ENCODE assay signal across 19 mouse cellular contexts in the genomic region with DNA sequence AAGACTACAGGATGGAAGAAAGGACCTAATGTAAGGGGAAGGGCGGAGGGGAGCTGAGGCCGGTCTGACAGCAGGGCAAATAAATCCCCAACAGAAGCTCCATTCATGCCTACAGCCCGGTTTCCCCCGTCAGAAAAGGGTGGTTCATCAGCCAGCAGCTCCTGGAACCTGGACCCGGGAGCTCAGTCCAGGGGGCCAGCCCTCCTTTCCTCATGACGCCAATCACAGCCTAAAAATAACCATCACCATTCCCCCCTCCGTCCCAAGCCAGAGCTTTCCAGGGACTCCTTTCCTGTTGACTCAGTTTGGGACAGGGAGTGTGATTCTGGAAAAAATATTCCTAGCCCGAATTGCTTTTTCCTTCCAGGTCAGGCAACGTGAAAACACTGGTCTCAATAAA. TPM values are rescaled to one million over a fixed set of nuclear protein-coding genes. Genes with fewer than 3 reads are reported as not detected.
DNase-seq lines count a peak whose midpoint lies in the region; ATAC-seq and TF ChIP-seq lines count a peak whose summit lies in the region.
"Had no signal": no experiment of that assay in that cellular context is flagged by ENCODE, and none has a peak within 500 bp of the region (broad histone marks: within the 10 kb centered on the region; RNA-seq: fewer than 3 reads in every experiment).

No protein-coding gene starts in this region.

- intact Hi-C loops in heart, adult 2 months (cut with DNase I), result loop anchor here (10.0 kb wide), 1 partner anchor 68 kb away; no protein-coding TSS in a partner anchor

- H3K36me3 ChIP-seq in heart, adult 2 months (ENCODE audit: control insufficient read depth, insufficient read depth, low read length), result no peaks in the 10 kb centered on the region
- no peaks in the 10 kb centered on the region for H3K36me3 ChIP-seq in heart, embryonic 16.5 days (ENCODE audit: control insufficient read depth, insufficient read depth)
- H3K36me3 ChIP-seq in limb, embryonic 12.5 days, result no peaks in the 10 kb centered on the region
- H3K36me3 ChIP-seq in midbrain, embryonic 15.5 days (replicated peaks), result no peaks in the 10 kb centered on the region
- H3K36me3 ChIP-seq in forebrain, embryonic 10.5 days (replicated peaks), result no peaks in the 10 kb centered on the region
- H3K36me3 ChIP-seq: stomach, embryonic 15.5 days had no signal

- H3K27ac ChIP-seq in heart, adult 2 months, result peak overlapping the region; percentile 61
- peak overlapping the region; percentile 30 for H3K27ac ChIP-seq in heart, embryonic 16.5 days (ENCODE audit: low read length)
- peak overlapping the region; percentile 78 for H3K27ac ChIP-seq in limb, embryonic 12.5 days
- no peak overlapping the region for H3K27ac ChIP-seq in midbrain, embryonic 15.5 days
- no peak overlapping the region for H3K27ac ChIP-seq in forebrain, embryonic 10.5 days
- H3K27ac ChIP-seq: hindbrain, embryonic 14.5 days; liver, embryonic 14.5 days; stomach, embryonic 15.5 days had no signal

- peak; percentile 39 for DNase-seq in gastrocnemius, adult 18-20 months (ENCODE audit: low spot score)
- no peak for DNase-seq in gastrocnemius, postnatal 10 days
- peak; percentile 63 to 73 for DNase-seq in heart, adult 2 months
- DNase-seq in urinary bladder, adult 2 months (ENCODE audit: low spot score), result no peak
- DNase-seq in forebrain, embryonic 10.5 days (ENCODE audit: extremely low spot score, low spot score), result no peak
- DNase-seq: adrenal gland, postnatal 25 days; cerebellum, adult 9-10 months; kidney, postnatal 14 days; thymus, postnatal 36 days had no signal

- peak overlapping the region; percentile 31 for H3K4me3 ChIP-seq in heart, adult 2 months
- H3K4me3 ChIP-seq in heart, embryonic 16.5 days (ENCODE audit: low read length), result 0 out of 2 replicates have a peak overlapping the region, but pooled peaks have one; percentile 2
- H3K4me3 ChIP-seq in limb, embryonic 12.5 days (replicated peaks), result no peak overlapping the region
- no peak overlapping the region for H3K4me3 ChIP-seq in midbrain, embryonic 15.5 days
- no peak overlapping the region for H3K4me3 ChIP-seq in forebrain, embryonic 10.5 days
- H3K4me3 ChIP-seq: stomach, embryonic 15.5 days had no signal

- H3K4me2 ChIP-seq in heart, embryonic 16.5 days (ENCODE audit: low read depth, low read length), result peak overlapping the region; percentile 35
- H3K4me2 ChIP-seq in limb, embryonic 12.5 days, result 0 out of 2 replicates have a peak overlapping the region, but pooled peaks have one; percentile 2
- no peak overlapping the region for H3K4me2 ChIP-seq in midbrain, embryonic 15.5 days
- H3K4me2 ChIP-seq: hindbrain, embryonic 14.5 days; stomach, embryonic 15.5 days had no signal

- TF ChIP-seq POLR2A in heart, adult 2 months (IDR thresholded peaks at IDR 0.05; ENCODE audit: insufficient read depth, low read depth, low read length), result no peak

- 9% methylated on average over 9 of the region's 9 CpGs for WGBS in heart, adult 2 months
- 25% methylated on average over 9 of the region's 9 CpGs for WGBS in heart, embryonic 16.5 days
- WGBS in limb, embryonic 12.5 days, result 57% methylated on average over 9 of the region's 9 CpGs
- WGBS in midbrain, embryonic 15.5 days, result 63% methylated on average over 9 of the region's 9 CpGs
- 61% methylated on average over 9 of the region's 9 CpGs for WGBS in forebrain, embryonic 10.5 days

- no peak for TF ChIP-seq CTCF in heart, adult 2 months (IDR thresholded peaks at IDR 0.05)

- H3K9ac ChIP-seq in heart, adult 2 months (ENCODE audit: low read depth, low read length), result peak overlapping the region; percentile 49
- no peak overlapping the region for H3K9ac ChIP-seq in heart, embryonic 16.5 days (ENCODE audit: low read length)
- H3K9ac ChIP-seq in limb, embryonic 12.5 days (replicated peaks), result no peak overlapping the region
- no peak overlapping the region for H3K9ac ChIP-seq in midbrain, embryonic 15.5 days
- H3K9ac ChIP-seq: hindbrain, embryonic 14.5 days; liver, embryonic 14.5 days; stomach, embryonic 15.5 days had no signal

- H3K4me1 ChIP-seq in heart, adult 2 months (ENCODE audit: control insufficient read depth, insufficient read depth, low read length), result peaks cover 4% of the 10 kb centered on the region
- peaks cover 10% of the 10 kb centered on the region for H3K4me1 ChIP-seq in heart, embryonic 16.5 days (ENCODE audit: control insufficient read depth, insufficient read depth, low read length)
- 0 out of 2 replicates have a peak, but pooled peaks cover 4% of the 10 kb centered on the region for H3K4me1 ChIP-seq in limb, embryonic 12.5 days (replicated peaks)
- no peaks in the 10 kb centered on the region for H3K4me1 ChIP-seq in midbrain, embryonic 15.5 days
- H3K4me1 ChIP-seq in forebrain, embryonic 10.5 days, result no peaks in the 10 kb centered on the region
- H3K4me1 ChIP-seq: stomach, embryonic 15.5 days had no signal

- H3K9me3 ChIP-seq in heart, embryonic 16.5 days (replicated peaks; ENCODE audit: control insufficient read depth, low read length), result peaks cover 4% of the 10 kb centered on the region; the same call in 1 of the 2 replicates
- no peaks in the 10 kb centered on the region for H3K9me3 ChIP-seq in limb, embryonic 12.5 days
- H3K9me3 ChIP-seq in midbrain, embryonic 15.5 days, result no peaks in the 10 kb centered on the region
- H3K9me3 ChIP-seq in forebrain, embryonic 10.5 days, result no peaks in the 10 kb centered on the region
- H3K9me3 ChIP-seq: stomach, embryonic 15.5 days had no signal

- no peak for TF ChIP-seq EP300 in heart, adult 2 months (IDR thresholded peaks at IDR 0.05; ENCODE audit: insufficient read depth, low read depth, low read length)

- peak; percentile 49 for ATAC-seq in heart, embryonic 16.5 days (replicated peaks; ENCODE audit: extremely low read depth, insufficient read depth, low FRiP score)
- ATAC-seq in limb, embryonic 12.5 days (ENCODE audit: insufficient number of reproducible peaks, insufficient read depth, low FRiP score, low TSS enrichment, low read depth), result no peak
- no peak for ATAC-seq in midbrain, embryonic 15.5 days (replicated peaks)
- ATAC-seq: intestine, postnatal 0 days had no signal

- H3K27me3 ChIP-seq in heart, adult 2 months (ENCODE audit: control insufficient read depth, insufficient read depth, low read length), result no peaks in the 10 kb centered on the region
- H3K27me3 ChIP-seq in heart, embryonic 16.5 days (ENCODE audit: control insufficient read depth, insufficient read depth, low read length), result no peaks in the 10 kb centered on the region
- H3K27me3 ChIP-seq in limb, embryonic 12.5 days, result no peaks in the 10 kb centered on the region
- no peaks in the 10 kb centered on the region for H3K27me3 ChIP-seq in midbrain, embryonic 15.5 days (replicated peaks)
- H3K27me3 ChIP-seq in forebrain, embryonic 10.5 days (ENCODE audit: poor library complexity, severe bottlenecking), result no peaks in the 10 kb centered on the region
- H3K27me3 ChIP-seq: stomach, embryonic 15.5 days had no signal

- no peaks in the 10 kb centered on the region for H3K79me2 ChIP-seq in heart, adult 2 months (replicated peaks; ENCODE audit: control insufficient read depth, insufficient read depth, low read length)

RNA-seq across cellular contexts. Expression of a gene that starts 36.7 kb away (rescaled TPM):
- 1 to 10 TPM in 1 of 2 experiments, under 1 TPM in 1; 0.18 to 1.0 TPM for total RNA-seq in gastrocnemius, adult 18-20 months (2021)
- 1 to 10 TPM; 1.2 to 1.3 TPM for total RNA-seq in gastrocnemius, postnatal 10 days (2021)
- under 1 TPM; 0.34 to 0.41 TPM for total RNA-seq in heart, adult 2 months (2021)
- polyA plus RNA-seq in heart, adult 2 months (2012; rRNA removed), result 0.16 and 0.23 TPM in 2 replicates
- polyA plus RNA-seq in heart, embryonic 16.5 days (2015; fragmentation: Nextera tagmentation; extraction: Ambion mirVana), result 1.2 and 1.3 TPM in 2 replicates
- not detected in 2 replicates for polyA plus RNA-seq in limb, embryonic 12.5 days (2016; fragmentation: Nextera tagmentation; extraction: Ambion mirVana)
- polyA plus RNA-seq in urinary bladder, adult 2 months (2012; rRNA removed), result 1.4 and 2.7 TPM in 2 replicates
- 1.7 and 2.5 TPM in 2 replicates for polyA plus RNA-seq in midbrain, embryonic 15.5 days (2015; fragmentation: Nextera tagmentation; extraction: Ambion mirVana)
- not detected in 2 replicates for polyA plus RNA-seq in forebrain, embryonic 10.5 days (2016; fragmentation: Nextera tagmentation; extraction: Ambion mirVana)
- total RNA-seq: monocyte, adult 5-6 weeks had no signal
- polyA plus RNA-seq: neural tube, embryonic 14.5 days had no signal

RNA-seq across cellular contexts. Expression of a gene that starts 54.7 kb away (rescaled TPM):
- total RNA-seq in gastrocnemius, adult 18-20 months (2021), result under 1 TPM; 0.14 to 0.17 TPM
- total RNA-seq in gastrocnemius, postnatal 10 days (2021), result under 1 TPM; 0.28 to 0.47 TPM
- not detected for total RNA-seq in heart, adult 2 months (2021)
- polyA plus RNA-seq in heart, adult 2 months (2012; rRNA removed), result 0.53 and 0.70 TPM in 2 replicates
- polyA plus RNA-seq in heart, embryonic 16.5 days (2015; fragmentation: Nextera tagmentation; extraction: Ambion mirVana), result 0.50 and 0.54 TPM in 2 replicates
- polyA plus RNA-seq in limb, embryonic 12.5 days (2016; fragmentation: Nextera tagmentation; extraction: Ambion mirVana), result 0.14 and 0.21 TPM in 2 replicates
- polyA plus RNA-seq in urinary bladder, adult 2 months (2012; rRNA removed), result 0.63 and 0.74 TPM in 2 replicates
- 11.2 and 11.6 TPM in 2 replicates for polyA plus RNA-seq in midbrain, embryonic 15.5 days (2015; fragmentation: Nextera tagmentation; extraction: Ambion mirVana)
- 0.52 and 0.72 TPM in 2 replicates for polyA plus RNA-seq in forebrain, embryonic 10.5 days (2016; fragmentation: Nextera tagmentation; extraction: Ambion mirVana)
- total RNA-seq: monocyte, adult 5-6 weeks had no signal
- polyA plus RNA-seq: small intestine, adult 2 months had no signal

Comparison
In these comparisons a context has a peak if more than half of its experiments do, and no peak if none do; other contexts are left out.
1. DNase-seq: peak in gastrocnemius, adult 18-20 months (single experiment) and heart, adult 2 months (2 of 2); none in gastrocnemius, postnatal 10 days (single experiment), urinary bladder, adult 2 months (single experiment) and forebrain, embryonic 10.5 days (single experiment).
2. H3K27ac ChIP-seq: peak in heart, adult 2 months (single experiment), heart, embryonic 16.5 days (single experiment) and limb, embryonic 12.5 days (single experiment); none in midbrain, embryonic 15.5 days (single experiment) and forebrain, embryonic 10.5 days (single experiment).
3. H3K4me3 ChIP-seq: peak in heart, adult 2 months (single experiment) and heart, embryonic 16.5 days (single experiment); none in limb, embryonic 12.5 days (single experiment), midbrain, embryonic 15.5 days (single experiment) and forebrain, embryonic 10.5 days (single experiment).